Mouse (Mus musculus) ES-E14 (cell line): ENCODE measurements at regions not wholly inside any gene's neighbourhood (a gene's known extent, or its start where the extent isn't known, plus 50 kb on each side); places are given as distances from the start of the nearest gene placed in this dataset.

ENCODE experiments used
- DNase-seq: peaks from one replicate; pipeline ENCODE4 v3.0.0-alpha.2; 2013; ENCODE audit warnings: low read depth, low spot score
- H3K27ac ChIP-seq: 2 replicates; pipeline ENCODE4 v1.5.1; 2012; ENCODE audit warnings: low read depth, mild to moderate bottlenecking, low read length, moderate library complexity, mixed read lengths; ENCODE audit not compliant: poor library complexity, insufficient read depth, severe bottlenecking
- H3K36me3 ChIP-seq: 2 replicates; pipeline ENCODE4 v1.6.1; 2012; ENCODE audit warnings: mild to moderate bottlenecking, low read length, moderate library complexity, mixed read lengths; ENCODE audit not compliant: control insufficient read depth, poor library complexity, insufficient read depth, severe bottlenecking
- H3K4me1 ChIP-seq, 2 experiments: fragments of 150-350 bp in 1 of 2; sonication (generic) in 1 of 2; 2 replicates each; pipeline ENCODE4 v1.6.1; 2012; ENCODE audit warnings: low read length in 2 of 2, mild to moderate bottlenecking in 1 of 2, mixed read lengths in 1 of 2; ENCODE audit not compliant: control insufficient read depth in 2 of 2, insufficient read depth in 2 of 2, poor library complexity in 1 of 2
- H3K4me3 ChIP-seq, 2 experiments: fragments of 150-350 bp in 1 of 2; sonication (generic) in 1 of 2; 2 replicates each; pipeline ENCODE4 v1.5.1; 2012; ENCODE audit warnings: low read length in 2 of 2, low read depth in 1 of 2, mild to moderate bottlenecking in 1 of 2, mixed read lengths in 1 of 2; ENCODE audit not compliant: insufficient read depth in 1 of 2, poor library complexity in 1 of 2, severe bottlenecking in 1 of 2
- H3K9ac ChIP-seq: 2 replicates; pipeline ENCODE4 v1.6.1; 2012; ENCODE audit warnings: low read depth, mild to moderate bottlenecking, low read length, mixed read lengths; ENCODE audit not compliant: poor library complexity, insufficient read depth, severe bottlenecking
- H3K9me3 ChIP-seq: fragments of 150-350 bp; sonication (generic); 2 replicates; pipeline ENCODE4 v1.6.1; 2012; ENCODE audit warnings: low read depth, mild to moderate bottlenecking, low read length; ENCODE audit not compliant: control insufficient read depth, insufficient read depth
- CHD2 ChIP-seq: IDR thresholded peaks from 2 replicates; pipeline ENCODE4 v1.6.1; 2014; ENCODE audit warnings: mild to moderate bottlenecking, low read depth, low read length, inconsistent platforms
- HCFC1 ChIP-seq: IDR thresholded peaks from 2 replicates; pipeline ENCODE4 v1.6.1; 2012; ENCODE audit warnings: low read length, inconsistent platforms, borderline replicate concordance; ENCODE audit not compliant: insufficient read depth
- MAFK ChIP-seq: IDR thresholded peaks from 2 replicates; pipeline ENCODE4 v1.6.1; 2014; ENCODE audit warnings: mild to moderate bottlenecking, low read depth, low read length, inconsistent platforms; ENCODE audit not compliant: insufficient read depth
- ZC3H11A ChIP-seq: IDR thresholded peaks from 2 replicates; pipeline ENCODE4 v1.6.1; 2012; ENCODE audit warnings: low read depth, mild to moderate bottlenecking, inconsistent platforms, low read length, borderline replicate concordance
- ZNF384 ChIP-seq: IDR thresholded peaks from 2 replicates; pipeline ENCODE4 v1.6.1; 2012; ENCODE audit warnings: low read depth, low read length, inconsistent platforms
- in situ Hi-C, 2 experiments: fragments of 600-800 bp; cut with MboI; formaldehyde crosslinking; loops; one replicate each; pipeline ENCODE4 v1.15.1; 2025; ENCODE audit warnings: low sequenced_read_pairs in 2 of 2, inconsistent platforms in 1 of 2; ENCODE audit not compliant: unreplicated experiment in 2 of 2

DNA sequence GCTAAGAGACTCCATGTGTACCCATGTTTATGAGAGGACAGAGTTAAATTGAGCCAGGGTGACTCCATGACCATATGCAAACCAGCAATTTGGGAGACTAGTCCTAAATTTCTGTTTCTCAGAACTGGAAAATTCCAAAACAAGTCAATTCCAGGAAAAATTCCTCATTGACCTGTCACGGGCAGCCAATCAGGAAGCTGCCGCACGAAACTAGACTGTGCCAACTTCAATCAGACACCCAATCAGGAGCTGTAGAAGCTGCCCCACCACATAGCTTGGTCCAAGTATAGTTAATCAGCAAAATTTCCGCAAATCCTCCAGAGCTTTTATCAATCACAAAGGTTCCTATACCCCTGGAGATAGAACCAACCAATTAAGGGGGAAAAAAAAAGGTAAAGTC, 331.5 kb upstream of the Tmem229a start:
- H3K9ac ChIP-seq, result no peak overlapping the region
- TF ChIP-seq ZC3H11A (no peak), CHD2 (no peak), ZNF384 (no peak), HCFC1 (no peak), MAFK (no peak)
- no peaks in the 10 kb centered on the region for H3K36me3 ChIP-seq
- no peak overlapping the region for H3K27ac ChIP-seq
- H3K4me3 ChIP-seq, result no peak overlapping the region
- no peak for DNase-seq
- no peaks in the 10 kb centered on the region for H3K4me1 ChIP-seq
- H3K9me3 ChIP-seq, result no peaks in the 10 kb centered on the region
- in situ Hi-C loops, result no loop called here

- Histone ChIP-seq H3K36me3 (no peaks in the 10 kb centered on the region), H3K4me1 (no peaks in the 10 kb centered on the region), H3K9ac (no peak overlapping the region), H3K4me3 (no peak overlapping the region), H3K27ac (no peak overlapping the region), H3K9me3 (no peaks in the 10 kb centered on the region)
- no peak for DNase-seq
- in situ Hi-C loops, result no loop called here
- no peak for TF ChIP-seq ZNF384
These were observed 330.2 kb upstream of the Tmem229a start for GRCm38 (mm10) chr6:25286313-25286712.

- no peaks in the 10 kb centered on the region for H3K9me3 ChIP-seq
- in situ Hi-C loops, result no loop called here
- TF ChIP-seq MAFK, result no peak
- TF ChIP-seq ZC3H11A, result no peak
- no peak for TF ChIP-seq CHD2
- no peak for TF ChIP-seq HCFC1
- no peak for TF ChIP-seq ZNF384
These were observed 322.4 kb upstream of the Tmem229a start for GRCm38 (mm10) chr6:25278509-25278908.

DNA sequence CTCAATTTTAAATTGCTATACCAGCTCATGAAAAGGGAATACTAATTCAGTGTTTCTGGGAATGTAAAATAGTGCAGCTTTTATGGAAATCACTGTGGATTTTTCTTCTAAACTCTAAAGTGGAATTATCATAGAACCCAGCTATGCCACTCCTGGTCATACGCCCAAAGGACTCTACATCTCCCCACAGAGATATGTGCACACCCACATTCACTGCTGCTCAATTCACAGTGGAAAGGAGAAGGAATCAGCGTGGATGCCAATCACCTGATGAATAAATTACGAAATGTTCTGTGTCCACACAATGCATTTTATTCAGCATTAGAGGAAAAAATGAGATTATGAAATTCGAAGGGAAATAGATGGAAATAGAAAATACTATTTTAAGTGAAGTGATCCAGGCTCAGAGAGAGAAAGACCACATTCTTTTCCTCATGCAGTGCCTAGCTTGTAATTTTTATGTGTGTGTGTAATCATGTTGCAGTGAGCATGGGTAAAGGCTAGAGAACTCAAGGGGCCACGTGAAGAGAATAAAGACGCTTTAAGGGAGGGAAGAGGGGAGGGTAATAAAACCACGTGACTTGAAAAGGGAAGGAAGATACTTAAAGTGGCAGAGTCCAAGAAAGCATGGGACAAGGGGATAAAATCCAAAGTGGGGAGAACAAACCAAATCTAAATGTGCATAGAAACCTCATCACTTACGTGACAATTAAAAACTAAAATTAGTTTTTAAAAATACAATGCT, 321.8 kb upstream of the Tmem229a start:
- no peak for DNase-seq
- TF ChIP-seq MAFK (no peak), ZNF384 (no peak), CHD2 (no peak), HCFC1 (no peak), ZC3H11A (no peak)
- no peak overlapping the region for H3K27ac ChIP-seq
- H3K9me3 ChIP-seq, result no peaks in the 10 kb centered on the region
- no peaks in the 10 kb centered on the region for H3K36me3 ChIP-seq
- H3K4me1 ChIP-seq, result no peaks in the 10 kb centered on the region
- H3K9ac ChIP-seq, result no peak overlapping the region
- in situ Hi-C loops, result no loop called here
- no peak overlapping the region for H3K4me3 ChIP-seq

More at GRCm38 (mm10) chr6:25278509-25278908, 322.4 kb upstream of the Tmem229a start:
- Histone ChIP-seq H3K36me3 (no peaks in the 10 kb centered on the region), H3K4me3 (no peak overlapping the region), H3K9ac (no peak overlapping the region), H3K4me1 (no peaks in the 10 kb centered on the region), H3K27ac (no peak overlapping the region)
- no peak for DNase-seq

- Histone ChIP-seq H3K36me3 (no peaks in the 10 kb centered on the region), H3K9me3 (no peaks in the 10 kb centered on the region), H3K4me1 (no peaks in the 10 kb centered on the region), H3K27ac (no peak overlapping the region), H3K9ac (no peak overlapping the region), H3K4me3 (no peak overlapping the region)
- TF ChIP-seq ZNF384 (no peak), ZC3H11A (peak; percentile 30; the same call in 1 of the 2 replicates)
- DNase-seq, result peak; percentile 47
- in situ Hi-C loops, result no loop called here
These were observed 320.1 kb upstream of the Tmem229a start for GRCm38 (mm10) chr6:25276221-25276620.
